Mouse (Mus musculus): ENCODE measurements around the gene Elmo1. TPM values are rescaled to one million over a fixed set of nuclear protein-coding genes. Genes with fewer than 3 reads are reported as not detected.

Elmo1 gene
- polyA plus RNA-seq, 1 experiment from 2014 or later: 34.9 TPM

GRCm38 (mm10) chr13:20115131-20115907 is 24.9 kb downstream of the Elmo1 start:
- Histone ChIP-seq H3K9ac (replicated peaks) (no peak overlapping the region), H3K4me2 (replicated peaks) (no peak overlapping the region), H3K27ac (replicated peaks) (no peak overlapping the region), H3K27me3 (peaks cover 71% of the 10 kb centered on the region), H3K36me3 (no peaks in the 10 kb centered on the region), H3K4me3 (no peak overlapping the region), H3K9me3 (no peaks in the 10 kb centered on the region), H3K4me1 (peaks cover 21% of the 10 kb centered on the region)
- 57% methylated on average over 9 of the region's 9 CpGs for WGBS
- no peak for ATAC-seq (replicated peaks)

- H3K4me3 ChIP-seq: no peak overlapping the region
- no peaks in the 10 kb centered on the region for H3K36me3 ChIP-seq
- H3K4me2 ChIP-seq (replicated peaks): no peak overlapping the region
- H3K9ac ChIP-seq (replicated peaks): no peak overlapping the region
- no peaks in the 10 kb centered on the region for H3K9me3 ChIP-seq
- no peak overlapping the region for H3K27ac ChIP-seq (replicated peaks)
- ATAC-seq (replicated peaks): no peak
- H3K4me1 ChIP-seq: peaks cover 18% of the 10 kb centered on the region
- H3K27me3 ChIP-seq: peaks cover 73% of the 10 kb centered on the region
- WGBS: 46% methylated on average over 6 of the region's 6 CpGs
Observed at GRCm38 (mm10) chr13:20116019-20116418, 25.6 kb downstream of the Elmo1 start.

- Histone ChIP-seq H3K4me1 (peaks cover 22% of the 10 kb centered on the region), H3K27me3 (peaks cover 73% of the 10 kb centered on the region), H3K4me3 (no peak overlapping the region), H3K4me2 (replicated peaks) (no peak overlapping the region), H3K36me3 (no peaks in the 10 kb centered on the region), H3K9ac (replicated peaks) (no peak overlapping the region), H3K9me3 (no peaks in the 10 kb centered on the region), H3K27ac (replicated peaks) (no peak overlapping the region; the same call in 1 of the 2 replicates)
- 9% methylated on average over 1 of the region's 1 CpGs for WGBS
- ATAC-seq (replicated peaks): peak; percentile 94
Observed at GRCm38 (mm10) chr13:20116868-20117510, 26.6 kb downstream of the Elmo1 start.

- Histone ChIP-seq H3K27me3 (peaks cover 71% of the 10 kb centered on the region), H3K36me3 (no peaks in the 10 kb centered on the region), H3K27ac (replicated peaks) (no peak overlapping the region), H3K4me1 (peaks cover 22% of the 10 kb centered on the region), H3K9ac (replicated peaks) (no peak overlapping the region), H3K9me3 (no peaks in the 10 kb centered on the region), H3K4me2 (replicated peaks) (no peak overlapping the region), H3K4me3 (no peak overlapping the region)
- 24% methylated on average over 1 of the region's 1 CpGs for WGBS
- ATAC-seq (replicated peaks): peak; percentile 57
Observed at GRCm38 (mm10) chr13:20117691-20118090, 27.3 kb downstream of the Elmo1 start.

GRCm38 (mm10) chr13:20118909-20119308 is 28.5 kb downstream of the Elmo1 start:
- Histone ChIP-seq H3K36me3 (no peaks in the 10 kb centered on the region), H3K9ac (replicated peaks) (no peak overlapping the region), H3K9me3 (no peaks in the 10 kb centered on the region), H3K4me2 (replicated peaks) (no peak overlapping the region), H3K27me3 (peaks cover 72% of the 10 kb centered on the region), H3K4me3 (no peak overlapping the region), H3K27ac (replicated peaks) (no peak overlapping the region), H3K4me1 (peaks cover 22% of the 10 kb centered on the region)
- 87% methylated on average over 7 of the region's 7 CpGs for WGBS
- ATAC-seq (replicated peaks): no peak

- Histone ChIP-seq H3K9ac (replicated peaks) (no peak overlapping the region), H3K9me3 (no peaks in the 10 kb centered on the region), H3K27ac (replicated peaks) (no peak overlapping the region), H3K4me2 (replicated peaks) (no peak overlapping the region), H3K4me3 (no peak overlapping the region), H3K27me3 (peaks cover 66% of the 10 kb centered on the region), H3K4me1 (peaks cover 22% of the 10 kb centered on the region), H3K36me3 (no peaks in the 10 kb centered on the region)
- 80% methylated on average over 5 of the region's 5 CpGs for WGBS
- ATAC-seq (replicated peaks): no peak
Observed at GRCm38 (mm10) chr13:20120723-20121122, 30.3 kb downstream of the Elmo1 start.

- Histone ChIP-seq H3K4me3 (no peak overlapping the region), H3K4me1 (peaks cover 16% of the 10 kb centered on the region), H3K27ac (replicated peaks) (no peak overlapping the region), H3K27me3 (peaks cover 67% of the 10 kb centered on the region), H3K9me3 (no peaks in the 10 kb centered on the region), H3K36me3 (no peaks in the 10 kb centered on the region), H3K4me2 (replicated peaks) (no peak overlapping the region), H3K9ac (replicated peaks) (no peak overlapping the region)
- ATAC-seq (replicated peaks): no peak
- 69% methylated on average over 8 of the region's 8 CpGs for WGBS
Observed at GRCm38 (mm10) chr13:20121385-20122043, 31.1 kb downstream of the Elmo1 start.

- Histone ChIP-seq H3K27me3 (peaks cover 73% of the 10 kb centered on the region), H3K4me1 (0 out of 2 replicates have a peak, but pooled peaks cover 3% of the 10 kb centered on the region), H3K4me2 (replicated peaks) (no peak overlapping the region), H3K9me3 (no peaks in the 10 kb centered on the region), H3K4me3 (no peak overlapping the region), H3K9ac (replicated peaks) (no peak overlapping the region), H3K36me3 (no peaks in the 10 kb centered on the region), H3K27ac (replicated peaks) (no peak overlapping the region)
- no peak for ATAC-seq (replicated peaks)
- WGBS: 35% methylated on average over 3 of the region's 3 CpGs
Observed at GRCm38 (mm10) chr13:20123975-20124374, 33.6 kb downstream of the Elmo1 start.

- Histone ChIP-seq H3K36me3 (no peaks in the 10 kb centered on the region), H3K27me3 (peaks cover 63% of the 10 kb centered on the region), H3K4me2 (replicated peaks) (no peak overlapping the region), H3K9me3 (no peaks in the 10 kb centered on the region), H3K4me1 (peaks cover 8% of the 10 kb centered on the region), H3K4me3 (no peak overlapping the region), H3K9ac (replicated peaks) (no peak overlapping the region), H3K27ac (replicated peaks) (no peak overlapping the region)
- 75% methylated on average over 7 of the region's 7 CpGs for WGBS
- ATAC-seq (replicated peaks): no peak
Observed at GRCm38 (mm10) chr13:20124965-20125364, 34.6 kb downstream of the Elmo1 start.

GRCm38 (mm10) chr13:20125845-20126244 is 35.4 kb downstream of the Elmo1 start:
- ATAC-seq (replicated peaks): no peak
- H3K4me2 ChIP-seq (replicated peaks): no peak overlapping the region
- H3K9ac ChIP-seq (replicated peaks): no peak overlapping the region
- no peak overlapping the region for H3K4me3 ChIP-seq
- 92% methylated on average over 10 of the region's 10 CpGs for WGBS
- H3K4me1 ChIP-seq: peaks cover 8% of the 10 kb centered on the region
- peaks cover 55% of the 10 kb centered on the region for H3K27me3 ChIP-seq
- H3K27ac ChIP-seq (replicated peaks): no peak overlapping the region
- H3K9me3 ChIP-seq: no peaks in the 10 kb centered on the region
- no peaks in the 10 kb centered on the region for H3K36me3 ChIP-seq

GRCm38 (mm10) chr13:20127553-20127952 is 37.2 kb downstream of the Elmo1 start:
- Histone ChIP-seq H3K27me3 (peaks cover 40% of the 10 kb centered on the region), H3K9me3 (no peaks in the 10 kb centered on the region), H3K4me3 (no peak overlapping the region), H3K4me1 (peaks cover 5% of the 10 kb centered on the region), H3K27ac (replicated peaks) (no peak overlapping the region), H3K9ac (replicated peaks) (no peak overlapping the region), H3K36me3 (no peaks in the 10 kb centered on the region), H3K4me2 (replicated peaks) (no peak overlapping the region)
- WGBS: 71% methylated on average over 4 of the region's 4 CpGs
- ATAC-seq (replicated peaks): no peak

GRCm38 (mm10) chr13:20128097-20128496 is 37.7 kb downstream of the Elmo1 start:
- H3K36me3 ChIP-seq: no peaks in the 10 kb centered on the region
- H3K27me3 ChIP-seq: peaks cover 38% of the 10 kb centered on the region
- H3K9me3 ChIP-seq: no peaks in the 10 kb centered on the region
- no peak overlapping the region for H3K4me2 ChIP-seq (replicated peaks)
- no peak overlapping the region for H3K9ac ChIP-seq (replicated peaks)
- no peak for ATAC-seq (replicated peaks)
- WGBS: 94% methylated on average over 4 of the region's 4 CpGs
- no peak overlapping the region for H3K4me3 ChIP-seq
- H3K27ac ChIP-seq (replicated peaks): no peak overlapping the region
- H3K4me1 ChIP-seq: peaks cover 5% of the 10 kb centered on the region

Measured in forebrain, embryonic 15.5 days (tissue).